Mouse (Mus musculus): ENCODE data around the gene Wfdc11.
"Not testable (repeated sequence)": the region's sequence is repeated elsewhere in the genome, so short reads cannot be mapped to it uniquely, and the experiment has no call there.

The Wfdc11 gene

DNA sequence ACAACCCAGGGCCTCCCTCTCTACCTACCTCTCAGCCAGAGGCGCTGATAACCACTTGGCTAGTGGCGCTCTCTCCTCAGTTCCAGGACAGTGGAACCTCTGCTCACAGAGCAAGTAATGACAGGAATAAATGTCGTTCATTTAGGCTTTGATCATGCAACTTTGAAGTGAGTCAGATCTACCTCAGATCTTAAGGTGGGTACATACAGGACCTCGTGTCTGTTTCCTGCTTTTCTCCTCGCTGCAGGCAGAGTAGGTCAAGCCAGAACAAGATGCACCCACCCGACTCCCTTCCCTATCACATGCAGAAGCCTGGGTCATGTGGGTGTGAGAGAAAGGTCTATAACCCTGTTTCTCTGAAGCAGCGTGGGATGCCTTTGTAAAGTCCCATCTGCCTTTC is at the start of gene Wfdc11:
TSS of gene Wfdc11 (minus strand) at position 101 of the 400 bp plus-strand sequence.
- no peak for DNase-seq

DNA sequence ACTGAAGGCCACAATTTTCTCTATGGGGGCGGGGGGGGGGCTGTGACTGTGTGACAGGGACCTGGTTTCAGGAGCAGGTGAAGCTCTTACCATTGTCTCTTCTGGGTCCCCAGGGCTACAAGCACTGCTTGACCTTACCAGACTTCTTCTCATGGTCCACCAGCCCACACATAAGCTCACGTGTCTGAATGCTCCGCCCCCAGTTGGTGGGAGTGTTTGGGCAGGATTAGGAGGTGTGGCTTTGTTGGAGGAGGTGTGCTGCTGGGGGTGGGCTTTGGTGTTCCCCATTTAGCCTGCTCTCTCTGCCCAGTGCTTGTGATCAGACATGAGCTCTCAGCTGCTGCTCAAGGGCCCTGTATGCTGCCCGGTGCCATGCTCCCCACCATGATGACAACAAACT is 49.4 kb upstream of the Wfdc11 start:
- DNase-seq = no peak

DNA sequence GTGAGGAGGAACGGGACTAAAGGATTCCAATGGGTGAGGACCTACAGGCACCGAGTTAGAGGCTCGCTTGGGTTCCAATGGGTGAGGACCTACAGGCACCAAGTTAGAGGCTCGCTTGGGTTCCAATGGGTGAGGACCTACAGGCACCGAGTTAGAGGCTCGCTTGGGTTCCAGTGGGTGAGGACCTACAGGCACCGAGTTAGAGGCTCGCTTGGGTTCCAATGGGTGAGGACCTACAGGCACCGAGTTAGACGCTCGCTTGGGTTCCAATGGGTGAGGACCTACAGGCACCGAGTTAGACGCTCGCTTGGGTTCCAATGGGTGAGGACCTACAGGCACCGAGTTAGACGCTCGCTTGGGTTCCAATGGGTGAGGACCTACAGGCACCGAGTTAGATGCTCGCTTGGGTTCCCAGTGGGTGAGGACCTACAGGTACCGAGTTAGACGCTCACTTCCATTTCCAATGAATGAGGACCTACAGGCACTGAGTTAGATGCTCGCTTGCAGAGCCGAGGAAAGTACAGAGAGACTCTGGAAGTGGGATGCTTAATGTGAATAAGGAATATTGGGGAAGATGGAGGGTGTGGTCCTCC is 42.4 kb upstream of the Wfdc11 start:
- DNase-seq = not testable (repeated sequence)

DNA sequence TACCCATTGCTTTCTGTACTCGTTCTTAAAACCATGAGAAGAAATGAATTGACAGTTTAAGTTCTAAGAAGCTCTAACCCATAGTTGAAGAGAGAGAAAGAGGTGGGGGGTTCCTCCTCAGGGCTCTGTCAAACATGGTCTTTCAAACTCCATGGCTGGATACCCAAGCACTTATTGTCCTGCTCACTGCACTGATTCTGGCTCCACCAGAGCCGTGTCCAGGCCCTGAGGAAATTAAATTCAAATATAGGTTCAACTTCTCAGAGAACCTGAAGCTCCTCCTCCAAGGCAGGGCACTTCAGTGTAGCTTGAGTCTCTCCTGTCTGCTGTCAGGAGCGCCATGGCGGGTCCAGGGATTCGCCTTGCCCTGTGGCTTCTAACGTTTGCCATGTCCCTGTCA is 41.1 kb upstream of the Wfdc11 start, which contains the start of gene Spint5:
TSS of gene Spint5 (plus strand) at position 301 of the 400 bp plus-strand sequence.
- no peak for DNase-seq

DNA sequence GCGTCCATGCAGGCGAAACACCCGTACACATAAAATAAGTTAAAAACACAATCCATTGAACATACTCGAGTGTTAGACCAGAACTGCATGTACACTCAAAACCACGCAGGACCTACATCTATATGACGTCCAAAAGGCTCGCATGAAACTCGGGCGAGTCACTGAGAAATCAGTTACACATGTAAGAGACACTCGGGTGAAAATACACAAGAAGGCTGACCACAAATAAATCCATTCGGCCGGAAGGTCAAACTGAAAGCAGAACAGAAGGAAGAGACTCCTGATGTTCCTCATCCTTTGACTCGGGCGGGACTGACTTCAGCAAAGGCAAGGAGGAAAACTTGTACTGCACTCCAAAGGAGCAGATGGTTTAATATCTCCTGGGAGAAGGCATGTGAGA is 32.1 kb upstream of the Wfdc11 start:
- no peak for DNase-seq

DNA sequence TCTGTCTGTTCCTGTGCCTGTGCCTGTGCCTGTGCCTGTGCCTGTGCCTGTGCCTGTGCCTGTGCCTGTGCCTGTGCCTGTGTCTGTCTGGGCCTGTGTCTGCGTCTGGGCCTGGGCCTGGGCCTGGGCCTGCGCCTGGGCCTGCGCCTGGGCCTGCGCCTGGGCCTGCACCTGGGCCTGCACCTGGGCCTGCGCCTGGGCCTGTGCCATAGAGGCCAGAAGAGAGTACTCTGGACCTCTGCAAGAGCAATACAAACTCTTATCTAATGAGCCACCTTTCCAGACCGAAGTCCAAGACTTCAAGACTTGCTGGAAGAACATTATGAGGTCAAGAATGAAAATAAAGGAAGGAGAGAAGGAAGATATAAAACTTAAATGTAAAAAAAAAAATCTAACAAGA is 31.4 kb upstream of the Wfdc11 start:
- DNase-seq = no peak

DNA sequence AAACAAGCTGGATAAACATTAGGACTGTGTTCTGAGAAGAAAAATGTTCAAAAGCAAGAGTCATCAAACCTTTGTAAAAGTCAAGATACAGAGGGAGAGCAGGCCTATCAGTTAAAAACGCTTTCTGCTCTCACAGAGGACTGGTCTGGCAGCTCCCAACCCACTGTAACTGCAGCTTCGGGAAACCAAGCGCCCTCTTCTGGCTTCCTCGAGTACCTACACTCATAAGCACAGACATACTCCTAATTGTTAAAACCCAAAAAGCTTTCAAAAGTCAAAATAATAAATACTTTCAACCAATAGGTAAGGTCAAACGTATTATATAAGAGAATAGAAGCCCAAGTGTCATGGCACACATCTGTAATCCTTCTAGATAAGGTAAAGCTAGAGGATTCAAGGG is 30.3 kb upstream of the Wfdc11 start:
- no peak for DNase-seq

DNA sequence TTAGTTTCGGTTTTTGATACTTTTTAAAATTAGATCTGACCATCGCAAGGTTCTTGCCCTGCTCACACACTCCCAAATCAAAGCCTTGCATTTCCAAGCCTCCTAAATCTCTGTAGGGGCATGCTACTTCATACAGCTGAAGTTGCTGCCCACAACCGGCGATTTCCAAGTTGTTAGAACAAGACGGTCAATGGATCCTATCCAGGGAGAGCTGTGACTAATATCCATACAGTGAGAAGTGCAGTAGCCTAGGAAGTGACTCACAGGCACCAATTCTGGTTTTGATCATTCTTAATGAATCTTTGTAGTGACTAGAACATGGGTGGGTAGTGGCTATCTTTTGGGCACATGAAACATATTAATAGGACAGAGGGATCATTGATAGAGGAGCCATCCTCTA is 27.9 kb upstream of the Wfdc11 start:
- no peak for DNase-seq

DNA sequence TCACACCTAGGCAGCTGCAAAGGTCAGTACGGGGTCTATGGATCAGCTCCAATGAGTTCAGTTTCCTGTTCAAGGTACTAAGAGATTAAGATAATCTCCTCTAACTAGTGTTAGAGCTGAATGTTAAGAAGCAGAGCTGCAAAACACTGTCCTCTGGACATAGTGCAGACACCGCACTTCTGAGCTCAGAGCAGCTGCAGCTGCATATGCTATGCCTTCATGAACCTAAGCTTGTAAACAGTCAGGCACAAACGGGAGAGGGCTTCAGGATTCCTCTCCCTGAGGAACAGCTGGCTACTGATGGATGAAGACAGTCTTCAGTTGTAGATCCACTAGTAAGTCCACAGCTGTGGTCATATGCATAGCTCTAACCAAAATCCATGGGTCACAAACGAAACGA is 27.1 kb upstream of the Wfdc11 start:
- DNase-seq = no peak

DNA sequence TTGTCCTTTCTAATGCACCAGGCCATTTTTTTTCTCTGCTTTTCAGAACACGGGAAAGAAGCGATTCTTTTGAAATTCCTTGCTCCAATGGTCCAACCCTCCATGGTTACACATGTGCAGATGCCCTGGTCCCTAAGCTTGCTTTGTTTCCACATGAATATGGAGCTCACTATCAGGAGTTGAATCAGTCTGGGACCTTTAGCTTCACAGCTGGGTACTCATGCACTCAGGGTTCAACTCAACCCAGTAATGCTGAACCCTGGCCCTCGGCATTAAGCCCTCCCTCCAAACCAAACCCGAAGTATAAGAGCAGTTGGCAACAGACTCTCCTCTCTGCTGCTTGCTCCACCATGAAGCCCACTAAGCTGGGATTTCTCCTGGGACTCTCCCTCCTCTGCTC is 24.3 kb upstream of the Wfdc11 start, which contains the start of gene Spint4:
TSS of gene Spint4 (plus strand) at position 301 of the 400 bp plus-strand sequence.
- DNase-seq = no peak

DNA sequence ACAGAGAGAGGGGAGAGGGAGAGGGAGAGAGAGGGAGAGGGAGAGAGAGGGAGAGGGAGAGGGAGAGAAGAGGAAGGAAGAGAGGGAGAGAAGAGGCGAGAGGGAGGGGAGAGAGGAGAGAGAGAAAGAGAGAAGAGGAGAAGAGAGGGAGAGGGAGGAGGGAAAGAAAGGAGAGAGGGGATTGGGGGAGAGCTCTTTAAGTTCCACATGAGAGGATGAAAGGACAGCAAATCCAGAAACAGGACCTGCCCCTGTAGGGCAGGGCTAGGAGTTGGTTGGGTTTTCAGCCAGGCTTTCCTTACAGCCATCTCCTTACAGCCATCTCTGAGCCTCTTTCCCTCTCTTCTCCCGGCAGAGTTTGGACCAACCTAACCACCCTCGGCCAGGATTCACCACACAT is 10.9 kb upstream of the Wfdc11 start, which contains the start of gene Wfdc13:
TSS of gene Wfdc13 (plus strand) at position 301 of the 400 bp plus-strand sequence.
- no peak for DNase-seq

DNA sequence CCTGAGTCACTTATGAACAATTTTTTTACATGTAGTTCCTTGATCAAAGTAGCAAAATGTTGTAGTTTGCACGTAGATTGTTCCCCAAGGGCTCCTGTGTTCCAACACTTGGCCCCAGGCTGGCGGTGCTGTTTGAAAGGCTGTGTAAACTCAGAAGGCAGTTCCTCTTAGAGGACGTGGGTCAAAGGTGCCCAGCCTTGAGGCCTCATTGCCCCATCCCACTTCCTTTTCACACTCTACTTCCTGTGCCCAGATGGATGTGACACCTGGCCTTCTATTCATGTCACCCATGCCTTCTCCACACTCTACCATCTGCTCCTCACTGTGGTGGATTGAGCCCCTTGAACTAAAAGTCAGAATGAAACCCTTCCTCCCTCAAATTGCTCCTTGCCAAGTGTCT is 6.0 kb upstream of the Wfdc11 start:
- DNase-seq = no peak

DNA sequence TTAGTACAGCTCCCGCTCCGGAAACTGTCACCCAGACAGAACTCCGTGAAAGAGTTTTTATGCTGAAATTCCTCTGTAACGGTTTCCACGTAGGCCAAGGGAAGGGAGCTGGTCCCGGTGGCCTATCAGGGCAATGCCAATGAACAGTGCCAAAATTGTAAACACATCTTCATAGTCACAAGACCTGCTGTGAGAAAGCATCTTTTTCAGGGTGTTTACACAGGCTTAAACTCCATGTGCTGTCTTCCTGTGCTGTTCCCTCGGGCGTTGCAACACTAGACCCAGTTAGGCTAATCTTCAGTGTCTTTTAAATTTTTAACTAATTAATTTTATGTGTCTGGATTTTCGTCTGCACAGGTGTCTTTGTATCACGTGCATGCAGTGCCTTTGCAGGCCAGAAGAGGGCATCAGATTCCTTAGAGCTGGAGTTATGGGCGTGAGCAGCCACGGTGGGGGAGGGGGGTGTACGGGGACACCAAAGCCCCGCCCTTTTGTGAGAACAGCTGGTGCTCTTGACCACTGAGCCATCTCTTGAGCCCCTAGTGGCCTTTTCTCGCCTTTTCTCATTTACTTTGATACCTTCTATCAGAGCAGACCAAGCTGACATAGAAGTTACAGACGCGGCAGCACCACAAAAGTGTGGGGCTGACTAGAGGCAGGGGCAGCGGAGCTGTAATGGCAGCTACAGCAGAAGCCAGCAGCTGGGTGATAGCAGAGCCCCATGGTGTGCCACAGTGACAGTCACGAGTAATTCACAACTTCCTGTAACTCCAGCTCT is 5.2 kb upstream of the Wfdc11 start:
- peak; percentile 74 for DNase-seq

DNA sequence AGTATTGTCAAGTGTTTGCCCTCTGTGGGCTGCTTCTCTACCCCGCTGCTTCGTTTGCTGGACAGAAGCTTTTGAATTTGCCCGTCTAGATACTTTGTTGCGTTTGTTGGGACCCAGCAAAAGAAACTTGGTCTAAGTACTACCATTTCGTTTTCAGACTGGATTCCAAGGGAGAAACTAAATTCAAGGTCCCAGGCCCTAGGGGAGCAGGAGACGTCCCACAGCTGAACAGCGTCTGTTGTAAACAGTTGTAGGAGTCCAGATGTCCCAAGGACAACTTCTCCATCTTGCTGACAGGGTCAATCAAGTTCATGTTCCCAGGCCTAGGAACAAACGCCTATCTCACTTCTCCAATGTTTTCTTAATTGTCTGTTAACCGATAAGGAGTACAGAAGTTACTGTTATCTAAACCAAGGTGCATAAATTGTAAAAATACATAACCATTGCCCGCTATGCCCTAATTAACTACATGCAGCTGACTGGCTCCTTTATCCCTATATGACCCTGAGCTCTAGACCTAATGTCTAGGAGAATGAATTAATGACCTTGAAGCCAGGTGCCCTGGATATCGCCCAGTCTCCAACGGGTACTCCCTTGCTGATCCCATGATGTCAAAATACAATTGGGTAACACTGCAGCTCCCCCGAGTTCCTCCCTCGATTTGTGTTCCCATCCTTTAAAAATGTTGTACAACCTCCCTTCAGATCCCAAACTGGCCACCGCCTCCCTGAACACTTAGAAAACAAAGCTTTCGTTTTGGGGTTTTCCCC is 3.2 kb upstream of the Wfdc11 start:
- DNase-seq = no peak

DNA sequence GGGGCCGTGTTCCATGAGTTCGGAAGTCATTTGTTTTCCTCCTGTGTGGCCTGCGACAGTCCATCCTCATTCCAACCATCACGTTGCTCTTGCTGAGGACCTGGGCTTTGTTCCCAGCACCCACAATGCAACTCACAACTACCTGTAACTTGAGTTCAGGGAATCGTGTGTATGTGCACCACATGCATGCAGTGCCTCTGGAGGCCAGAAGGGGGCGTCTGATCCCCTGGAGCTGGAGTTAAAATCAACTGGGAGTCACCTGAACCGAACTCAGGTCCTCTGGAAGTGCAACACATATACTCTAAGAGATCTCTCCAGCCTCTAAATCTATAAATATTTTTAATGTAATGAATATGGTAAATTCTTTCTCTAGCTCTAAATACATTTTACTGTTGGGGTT is 2.2 kb upstream of the Wfdc11 start:
- no peak for DNase-seq

DNA sequence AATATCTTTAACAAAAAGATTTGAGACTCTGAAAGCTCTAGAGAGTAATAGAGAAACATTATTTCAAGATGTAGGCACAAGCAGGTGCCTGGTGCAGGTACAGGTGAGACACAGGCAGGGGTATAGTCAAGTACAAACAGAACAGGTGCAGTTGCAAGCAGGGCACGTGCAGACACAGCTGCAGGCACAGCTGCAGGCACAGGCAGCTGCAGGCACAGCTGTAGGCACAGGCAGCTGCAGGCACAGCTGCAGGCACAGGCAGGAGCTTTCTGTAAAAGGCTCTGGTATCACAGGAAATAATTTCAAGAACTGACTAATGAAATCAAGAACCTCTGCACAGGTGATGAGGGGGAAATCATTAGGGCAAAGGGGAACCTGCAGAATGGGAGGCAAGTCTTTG is 2.9 kb downstream of the Wfdc11 start:
- no peak for DNase-seq

DNA sequence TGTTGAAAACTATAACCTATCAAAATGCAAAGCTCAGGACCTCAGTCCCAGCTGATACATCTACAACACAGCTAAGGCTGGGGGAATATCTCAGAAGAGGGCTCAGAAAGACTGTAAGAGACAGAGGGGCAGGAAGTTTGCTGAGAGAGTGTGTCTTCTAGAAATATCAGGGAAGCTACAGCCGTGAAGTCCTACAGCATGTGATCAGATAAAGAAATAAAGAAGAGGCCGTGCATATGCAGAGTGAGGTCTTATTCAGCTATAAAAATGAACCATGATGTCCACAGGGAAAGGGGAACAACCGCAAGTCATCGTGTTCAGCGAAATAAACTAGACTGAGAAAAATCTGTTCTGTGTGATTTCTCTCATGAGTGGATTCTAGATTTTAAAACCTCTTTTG is 3.6 kb downstream of the Wfdc11 start:
- no peak for DNase-seq

DNA sequence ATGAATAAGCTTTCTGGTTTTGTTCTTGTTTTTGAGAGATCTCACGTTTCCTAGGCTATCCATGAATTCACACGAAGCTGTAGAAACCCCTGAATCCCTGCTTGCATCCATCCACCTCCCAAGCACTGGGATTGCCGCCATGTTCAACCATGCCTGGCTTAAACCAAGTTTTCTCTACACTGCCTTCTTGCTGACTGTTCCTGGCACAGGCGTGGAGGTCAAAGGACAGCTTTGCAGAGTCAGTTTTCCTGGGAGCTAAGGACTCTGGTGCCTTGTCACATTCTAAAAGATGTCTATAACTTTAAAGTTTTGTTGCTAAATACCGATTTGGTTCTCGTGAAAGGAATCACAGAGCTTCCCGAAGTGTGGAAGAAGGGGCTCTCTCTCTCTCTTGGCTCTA is 9.0 kb downstream of the Wfdc11 start:
- DNase-seq = peak; percentile 18

DNA sequence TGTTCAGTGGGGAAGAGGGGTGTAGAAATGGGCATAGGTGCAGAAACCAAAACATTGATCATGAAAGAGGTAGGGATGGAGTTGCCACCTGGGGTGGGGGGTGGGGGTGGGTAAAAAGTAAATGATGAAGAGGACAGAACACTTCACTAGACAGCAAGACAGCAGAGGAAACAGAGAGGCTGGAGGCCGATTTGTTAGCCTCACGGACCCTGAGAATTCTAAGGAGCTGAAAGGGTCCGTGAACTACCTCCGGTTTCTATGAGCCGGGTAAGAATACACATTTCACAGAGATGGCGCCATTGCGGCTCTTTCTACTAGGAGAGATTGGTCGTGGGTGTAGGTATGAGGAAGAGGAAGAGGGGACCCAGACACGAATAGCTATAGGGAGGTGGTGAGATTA is 17.4 kb downstream of the Wfdc11 start, which contains the start of gene Wfdc9:
TSS of gene Wfdc9 (minus strand) at position 101 of the 400 bp plus-strand sequence.
- DNase-seq = no peak

DNA sequence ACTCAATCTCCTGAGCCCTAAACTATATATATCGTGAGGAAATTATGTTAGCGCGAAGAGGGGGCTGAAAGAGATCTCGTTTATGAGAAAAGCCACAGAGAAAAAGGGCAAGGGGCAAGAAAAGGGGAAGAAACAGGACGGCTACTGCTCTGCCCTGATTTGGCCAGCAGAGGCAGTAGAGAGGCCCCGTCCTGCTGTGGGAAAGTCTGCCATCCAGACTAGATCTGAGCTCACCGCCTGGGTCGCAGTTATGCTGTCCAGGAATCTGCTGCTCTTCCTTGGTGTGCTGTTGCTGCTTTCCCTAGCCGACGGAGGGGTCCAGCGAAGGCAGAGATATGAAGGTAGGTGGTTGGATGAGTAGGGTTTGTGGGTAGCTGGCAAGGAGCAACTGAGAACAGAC is 18.0 kb downstream of the Wfdc11 start, which contains the start of gene Wfdc10:
TSS of gene Wfdc10 (plus strand) at position 189 of the 400 bp plus-strand sequence.
- peak; percentile 13 for DNase-seq

DNA sequence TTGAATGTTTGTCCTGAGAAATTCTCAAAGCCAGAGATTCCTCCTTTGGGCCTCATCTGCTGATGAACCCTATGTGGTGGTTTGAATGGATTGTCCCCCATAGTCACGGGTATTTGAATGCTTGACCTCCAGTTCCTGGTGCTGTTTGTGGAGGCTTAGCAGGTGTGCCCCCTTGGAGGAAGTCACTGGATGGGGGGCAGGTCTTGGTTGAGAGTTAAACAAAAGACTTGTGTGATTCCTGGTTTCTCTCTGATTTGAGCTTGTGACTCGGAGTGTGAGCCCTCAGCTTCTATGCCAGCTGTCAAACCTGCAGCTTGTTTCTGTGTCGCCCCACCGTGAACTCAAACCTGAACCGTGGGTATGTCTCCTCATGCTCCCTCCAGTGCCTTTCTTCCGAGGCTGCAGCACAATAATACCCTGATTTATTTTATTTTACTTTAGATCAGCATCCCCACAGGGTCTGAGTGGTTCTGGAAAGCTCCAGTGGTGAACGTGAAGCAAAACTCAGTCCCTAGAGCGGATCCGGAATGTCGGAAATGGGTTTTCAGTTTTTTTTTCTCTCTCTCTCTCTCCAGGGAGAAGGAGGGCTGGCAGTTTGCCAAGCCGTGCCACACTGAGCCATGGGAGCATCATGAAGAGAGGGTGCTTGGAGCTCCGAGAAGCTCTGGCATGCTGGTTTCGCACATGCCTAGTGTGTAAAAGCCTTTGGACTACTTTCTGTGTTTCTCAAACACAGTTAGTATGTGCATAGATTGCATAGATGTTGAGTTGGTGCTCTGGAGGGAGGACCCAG is 31.8 kb downstream of the Wfdc11 start:
- DNase-seq = no peak

DNA sequence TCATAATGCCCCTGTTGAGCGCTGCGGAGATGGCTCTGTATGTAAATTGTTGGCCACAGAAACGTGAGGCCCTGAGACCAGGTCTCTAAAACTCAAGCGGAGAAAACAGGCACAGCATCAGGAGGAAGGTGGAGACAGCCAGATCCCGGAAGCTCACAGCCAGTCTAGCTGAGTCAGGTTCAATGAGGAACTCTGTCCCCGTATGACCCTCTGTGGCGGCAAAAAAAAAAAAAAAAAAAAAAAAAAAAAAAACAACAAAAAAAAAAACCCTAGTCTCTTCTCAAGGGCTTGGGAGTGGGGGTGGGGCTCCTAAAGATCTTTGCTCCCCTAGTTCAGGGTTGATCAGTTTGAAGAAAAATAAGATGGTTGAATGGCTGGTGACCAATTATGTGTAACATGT is 32.8 kb downstream of the Wfdc11 start:
- DNase-seq = peak; percentile 44

DNA sequence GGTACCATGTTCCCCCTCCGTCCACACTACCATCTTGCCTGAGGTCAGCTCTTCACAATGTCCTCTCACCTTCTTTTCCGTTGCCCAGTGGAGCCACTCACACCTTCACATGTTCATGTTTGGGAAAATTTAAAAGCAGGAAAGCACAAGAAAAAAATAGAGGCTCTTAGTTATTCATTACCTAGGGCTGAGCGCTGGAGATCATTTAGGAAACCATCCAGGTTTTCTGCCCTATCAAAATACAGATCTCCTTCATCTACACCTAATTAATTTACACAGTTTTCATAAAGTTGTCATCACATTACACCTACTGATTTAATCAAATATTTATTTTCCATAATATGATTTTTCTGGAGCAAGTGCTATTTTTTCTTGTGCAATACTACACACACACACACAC is 35.2 kb downstream of the Wfdc11 start, which contains the start of gene Wfdc16:
TSS of gene Wfdc16 (minus strand) at position 101 of the 400 bp plus-strand sequence.
- no peak for DNase-seq

All from kidney, adult 11 months (tissue).